Mouse (Mus musculus): ENCODE measurements at regions not wholly inside any gene's neighbourhood (a gene's known extent, or its start where the extent isn't known, plus 50 kb on each side); places are given as distances from the start of the nearest gene placed in this dataset.

- no peaks in the 10 kb centered on the region; the same call in 1 of the 2 replicates for H3K27me3 ChIP-seq (ENCODE audit: control insufficient read depth, insufficient read depth, low read length, poor library complexity, severe bottlenecking)
- no peak for DNase-seq (ENCODE audit: low read depth, low spot score)
- H3K36me3 ChIP-seq (ENCODE audit: control insufficient read depth, insufficient read depth, low read length, poor library complexity, severe bottlenecking): no peaks in the 10 kb centered on the region
These were observed 1384.0 kb upstream of the 1700008P02Rik start for GRCm38 (mm10) chr3:8004271-8004670.

GRCm38 (mm10) chr3:8001027-8001426 lies 1380.8 kb upstream of the 1700008P02Rik start:
- no peak for DNase-seq (ENCODE audit: low read depth, low spot score)
- Histone ChIP-seq H3K36me3 (ENCODE audit: control insufficient read depth, insufficient read depth, low read length, poor library complexity, severe bottlenecking) (no peaks in the 10 kb centered on the region), H3K27me3 (ENCODE audit: control insufficient read depth, insufficient read depth, low read length, poor library complexity, severe bottlenecking) (no peaks in the 10 kb centered on the region; the same call in 1 of the 2 replicates)

- no peaks in the 10 kb centered on the region for H3K36me3 ChIP-seq (ENCODE audit: control insufficient read depth, insufficient read depth, low read length, poor library complexity, severe bottlenecking)
- DNase-seq (ENCODE audit: low read depth, low spot score): no peak
These were observed 1372.1 kb upstream of the 1700008P02Rik start for GRCm38 (mm10) chr3:7992322-7992721.

GRCm38 (mm10) chr3:7973287-7973686 lies 1353.0 kb upstream of the 1700008P02Rik start:
- Histone ChIP-seq H3K36me3 (ENCODE audit: control insufficient read depth, insufficient read depth, low read length, poor library complexity, severe bottlenecking) (no peaks in the 10 kb centered on the region), H3K27me3 (ENCODE audit: control insufficient read depth, insufficient read depth, low read length, poor library complexity, severe bottlenecking) (no peaks in the 10 kb centered on the region)
- DNase-seq (ENCODE audit: low read depth, low spot score): no peak

More at GRCm38 (mm10) chr3:7992322-7992721, 1372.1 kb upstream of the 1700008P02Rik start:
- no peaks in the 10 kb centered on the region for H3K27me3 ChIP-seq (ENCODE audit: control insufficient read depth, insufficient read depth, low read length, poor library complexity, severe bottlenecking)

- no peak for DNase-seq (ENCODE audit: low read depth, low spot score)
- Histone ChIP-seq H3K36me3 (ENCODE audit: control insufficient read depth, insufficient read depth, low read length, poor library complexity, severe bottlenecking) (no peaks in the 10 kb centered on the region), H3K27me3 (ENCODE audit: control insufficient read depth, insufficient read depth, low read length, poor library complexity, severe bottlenecking) (no peaks in the 10 kb centered on the region)
These were observed 1333.7 kb upstream of the 1700008P02Rik start for GRCm38 (mm10) chr3:7953911-7954310.

GRCm38 (mm10) chr3:7943646-7944381 lies 1323.6 kb upstream of the 1700008P02Rik start:
- no peaks in the 10 kb centered on the region for H3K27me3 ChIP-seq (ENCODE audit: control insufficient read depth, insufficient read depth, low read length, poor library complexity, severe bottlenecking)
- no peak for DNase-seq (ENCODE audit: low read depth, low spot score)
- H3K36me3 ChIP-seq (ENCODE audit: control insufficient read depth, insufficient read depth, low read length, poor library complexity, severe bottlenecking): no peaks in the 10 kb centered on the region
